Mouse (Mus musculus) lung, postnatal 0 days (tissue): ENCODE results near the gene Golga3. TPM values are rescaled to one million over a fixed set of nuclear protein-coding genes. Genes with fewer than 3 reads are reported as not detected.

Source experiments
- ATAC-seq: fragments of 200-750 bp; cut with Nextera tagmentation; 2 replicates; pipeline ENCODE4 v1.8.0; 2017; ENCODE audit warnings: moderate library complexity
- DNase-seq: peaks from one replicate; pipeline ENCODE4 v3.0.0-alpha.2; 2016; ENCODE audit warnings: low spot score
- H3K27ac ChIP-seq: fragments of 300-500 bp; sonication (generic); 2 replicates; pipeline ENCODE4 v1.5.1; 2014; ENCODE audit warnings: antibody characterized with exemption, mild to moderate bottlenecking, low read length, mixed read lengths
- H3K27me3 ChIP-seq: fragments of 300-500 bp; sonication (generic); replicated peaks from 2 replicates; pipeline ENCODE4 v1.6.1; 2014; ENCODE audit warnings: low read length, mixed read lengths; ENCODE audit not compliant: insufficient read depth
- H3K36me3 ChIP-seq: fragments of 300-500 bp; sonication (generic); 2 replicates; pipeline ENCODE4 v1.6.1; 2014; ENCODE audit warnings: low read length, mixed read lengths; ENCODE audit not compliant: insufficient read depth
- H3K4me1 ChIP-seq: fragments of 300-500 bp; sonication (generic); 2 replicates; pipeline ENCODE4 v1.6.1; 2014; ENCODE audit warnings: antibody characterized with exemption, low read depth, low read length, mixed read lengths; ENCODE audit not compliant: insufficient read depth
- H3K4me2 ChIP-seq: fragments of 300-500 bp; sonication (generic); replicated peaks from 2 replicates; pipeline ENCODE4 v1.6.1; 2014; ENCODE audit warnings: low read depth, mild to moderate bottlenecking, low read length, moderate library complexity, mixed read lengths
- H3K4me3 ChIP-seq: fragments of 300-500 bp; sonication (generic); 2 replicates; pipeline ENCODE4 v1.5.1; 2014; ENCODE audit warnings: low read depth, low read length
- H3K9ac ChIP-seq: fragments of 300-500 bp; sonication (generic); replicated peaks from 2 replicates; pipeline ENCODE4 v1.6.1; 2014; ENCODE audit warnings: low read depth, mild to moderate bottlenecking
- H3K9me3 ChIP-seq: fragments of 300-500 bp; sonication (generic); 2 replicates; pipeline ENCODE4 v1.6.1; 2016; ENCODE audit warnings: low read length, mixed read lengths
- CTCF ChIP-seq: IDR thresholded peaks from 2 replicates; pipeline ENCODE4 v1.5.1; 2016; ENCODE audit warnings: antibody characterized with exemption, mild to moderate bottlenecking
- EP300 ChIP-seq: IDR thresholded peaks from 2 replicates; pipeline ENCODE4 v1.6.1; 2016; ENCODE audit warnings: antibody characterized with exemption, mild to moderate bottlenecking, control low read depth
- WGBS: fragments of 180-500 bp; shearing (Covaris S2); extraction: QIAGEN DNeasy Blood & Tissue Kit; methylation state at CpG from one replicate; pipeline ENCODE4 v1.1.7; 2014; 5-methylcytosine and 5-hydroxymethylcytosine counted together
- polyA plus RNA-seq: library from polyadenylated mRNA; unstranded; fragments of >200 nt; fragmentation: Nextera tagmentation; extraction: Ambion mirVana; gene quantifications from 2 replicates; pipeline ENCODE4 v1.2.1, GENCODE M21; 2015

Golga3 gene
- polyA plus RNA-seq, 1 experiment from 2014 or later = 9.1 TPM

GRCm38 (mm10) chr5:110142309-110142708, 34.2 kb upstream of the Golga3 start:
- H3K4me3 ChIP-seq = no peak overlapping the region
- WGBS = 55% methylated on average over 2 of the region's 2 CpGs
- H3K4me2 ChIP-seq = no peak overlapping the region
- no peak overlapping the region for H3K9ac ChIP-seq
- no peaks in the 10 kb centered on the region for H3K9me3 ChIP-seq
- TF ChIP-seq EP300 (no peak), CTCF (peak; percentile 12; the same call in 1 of the 2 replicates)
- DNase-seq (peak; percentile 67), ATAC-seq (peak; percentile 72)
- no peak overlapping the region for H3K27ac ChIP-seq
- peaks cover under 1% of the 10 kb centered on the region; the same call in 1 of the 2 replicates for H3K4me1 ChIP-seq
- H3K36me3 ChIP-seq = peaks cover 34% of the 10 kb centered on the region; the same call in 1 of the 2 replicates
- H3K27me3 ChIP-seq = no peaks in the 10 kb centered on the region

GRCm38 (mm10) chr5:110143007-110143406, 33.5 kb upstream of the Golga3 start:
- 87% methylated on average over 5 of the region's 5 CpGs for WGBS
- Histone ChIP-seq H3K4me1 (no peaks in the 10 kb centered on the region), H3K9me3 (no peaks in the 10 kb centered on the region), H3K9ac (no peak overlapping the region), H3K36me3 (peaks cover 34% of the 10 kb centered on the region; the same call in 1 of the 2 replicates), H3K27me3 (no peaks in the 10 kb centered on the region), H3K4me2 (no peak overlapping the region), H3K27ac (no peak overlapping the region), H3K4me3 (no peak overlapping the region)
- TF ChIP-seq CTCF = peak; percentile 64
- TF ChIP-seq EP300 = no peak
- DNase-seq (peak; percentile 30), ATAC-seq (no peak)

GRCm38 (mm10) chr5:110169374-110169773, 7.1 kb upstream of the Golga3 start:
- H3K27me3 ChIP-seq = no peaks in the 10 kb centered on the region
- H3K4me2 ChIP-seq = no peak overlapping the region
- H3K27ac ChIP-seq = no peak overlapping the region
- WGBS = 99% methylated on average over 4 of the region's 4 CpGs
- H3K4me3 ChIP-seq = no peak overlapping the region
- no peak overlapping the region for H3K9ac ChIP-seq
- no peak for ATAC-seq
- TF ChIP-seq EP300 (no peak), CTCF (no peak)
- DNase-seq = no peak
- H3K9me3 ChIP-seq = no peaks in the 10 kb centered on the region
- peaks cover 44% of the 10 kb centered on the region for H3K36me3 ChIP-seq
- H3K4me1 ChIP-seq = no peaks in the 10 kb centered on the region

GRCm38 (mm10) chr5:110177021-110177420, 520 bp downstream of the Golga3 start:
- DNase-seq (peak; percentile 14), ATAC-seq (peak; percentile 3; the same call in 1 of the 2 replicates)
- peak overlapping the region; percentile 88 for H3K27ac ChIP-seq

GRCm38 (mm10) chr5:110178628-110179027, 2.1 kb downstream of the Golga3 start:
- no peak overlapping the region for H3K27ac ChIP-seq

More at GRCm38 (mm10) chr5:110177021-110177420, 520 bp downstream of the Golga3 start:
- H3K4me2 ChIP-seq = peak overlapping the region; percentile 73
- H3K9me3 ChIP-seq = no peaks in the 10 kb centered on the region
- no peaks in the 10 kb centered on the region for H3K36me3 ChIP-seq
- H3K4me1 ChIP-seq = peaks cover 7% of the 10 kb centered on the region; the same call in 1 of the 2 replicates
- peak overlapping the region; percentile 89 for H3K9ac ChIP-seq
- H3K4me3 ChIP-seq = peak overlapping the region; percentile 66
- no peaks in the 10 kb centered on the region for H3K27me3 ChIP-seq
- no peak for TF ChIP-seq CTCF
- TF ChIP-seq EP300 = no peak
- under 1% methylated on average over 19 of the region's 19 CpGs for whole genome bisulfite sequencing

GRCm38 (mm10) chr5:110181716-110182115, 5.2 kb downstream of the Golga3 start:
- Histone ChIP-seq H3K27ac (no peak overlapping the region), H3K9ac (no peak overlapping the region), H3K27me3 (no peaks in the 10 kb centered on the region), H3K9me3 (no peaks in the 10 kb centered on the region), H3K4me2 (no peak overlapping the region), H3K36me3 (peaks cover 25% of the 10 kb centered on the region; the same call in 1 of the 2 replicates), H3K4me3 (no peak overlapping the region), H3K4me1 (peaks cover 7% of the 10 kb centered on the region; the same call in 1 of the 2 replicates)
- TF ChIP-seq CTCF (no peak), EP300 (no peak)
- 91% methylated on average over 5 of the region's 5 CpGs for WGBS
- ATAC-seq (no peak), DNase-seq (no peak)

More at GRCm38 (mm10) chr5:110178628-110179027, 2.1 kb downstream of the Golga3 start:
- DNase-seq = no peak
- no peaks in the 10 kb centered on the region for H3K27me3 ChIP-seq
- no peak overlapping the region for H3K9ac ChIP-seq
- H3K4me3 ChIP-seq = no peak overlapping the region
- no peak overlapping the region for H3K4me2 ChIP-seq
- no peak for ATAC-seq
- no peak for TF ChIP-seq EP300
- TF ChIP-seq CTCF = no peak
- 74% methylated on average over 2 of the region's 2 CpGs for WGBS
- no peaks in the 10 kb centered on the region for H3K9me3 ChIP-seq
- H3K36me3 ChIP-seq = no peaks in the 10 kb centered on the region; the same call in 1 of the 2 replicates
- H3K4me1 ChIP-seq = peaks cover 7% of the 10 kb centered on the region; the same call in 1 of the 2 replicates
